Mouse (Mus musculus): ENCODE measurements around the gene Ddx39.

Gene Ddx39

DNA sequence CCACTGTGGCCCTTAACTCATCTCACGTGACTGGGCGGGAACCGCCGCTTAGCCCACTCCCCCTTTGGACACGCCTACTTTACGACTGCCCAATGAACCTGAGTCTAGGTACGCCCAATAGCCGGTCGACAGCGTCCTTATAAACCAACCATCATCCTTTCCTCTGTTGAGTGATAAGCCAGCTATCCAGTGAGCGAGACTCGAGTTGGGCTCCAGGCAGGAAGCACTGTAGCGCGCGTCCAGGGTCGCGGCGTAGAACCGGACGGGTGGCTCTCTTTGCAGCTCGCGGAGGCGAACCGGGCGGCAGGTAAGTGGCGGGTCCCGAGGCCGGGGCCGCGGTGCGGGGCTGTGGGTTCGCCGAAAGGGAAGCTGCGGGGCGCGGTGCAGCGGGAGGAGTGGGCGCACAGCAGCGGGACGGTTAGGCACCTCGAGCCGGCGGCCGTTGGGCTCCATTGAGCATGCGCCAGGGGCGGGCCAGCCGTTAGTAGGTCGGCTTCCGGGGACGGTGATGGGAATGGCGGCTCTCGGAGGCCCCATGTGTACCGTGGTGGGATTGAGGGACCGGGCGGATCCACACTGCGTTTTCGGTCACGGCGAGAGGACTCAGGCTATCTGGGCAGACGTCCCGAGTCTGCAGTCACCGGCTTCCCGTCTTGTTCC is at the start of gene Ddx39:
Gene Ddx39, plus strand, starts transcription at position 147 of the 660 bp plus-strand sequence.
- DNase-seq (ENCODE audit: low read depth, low spot score), result peak; percentile 98

DNA sequence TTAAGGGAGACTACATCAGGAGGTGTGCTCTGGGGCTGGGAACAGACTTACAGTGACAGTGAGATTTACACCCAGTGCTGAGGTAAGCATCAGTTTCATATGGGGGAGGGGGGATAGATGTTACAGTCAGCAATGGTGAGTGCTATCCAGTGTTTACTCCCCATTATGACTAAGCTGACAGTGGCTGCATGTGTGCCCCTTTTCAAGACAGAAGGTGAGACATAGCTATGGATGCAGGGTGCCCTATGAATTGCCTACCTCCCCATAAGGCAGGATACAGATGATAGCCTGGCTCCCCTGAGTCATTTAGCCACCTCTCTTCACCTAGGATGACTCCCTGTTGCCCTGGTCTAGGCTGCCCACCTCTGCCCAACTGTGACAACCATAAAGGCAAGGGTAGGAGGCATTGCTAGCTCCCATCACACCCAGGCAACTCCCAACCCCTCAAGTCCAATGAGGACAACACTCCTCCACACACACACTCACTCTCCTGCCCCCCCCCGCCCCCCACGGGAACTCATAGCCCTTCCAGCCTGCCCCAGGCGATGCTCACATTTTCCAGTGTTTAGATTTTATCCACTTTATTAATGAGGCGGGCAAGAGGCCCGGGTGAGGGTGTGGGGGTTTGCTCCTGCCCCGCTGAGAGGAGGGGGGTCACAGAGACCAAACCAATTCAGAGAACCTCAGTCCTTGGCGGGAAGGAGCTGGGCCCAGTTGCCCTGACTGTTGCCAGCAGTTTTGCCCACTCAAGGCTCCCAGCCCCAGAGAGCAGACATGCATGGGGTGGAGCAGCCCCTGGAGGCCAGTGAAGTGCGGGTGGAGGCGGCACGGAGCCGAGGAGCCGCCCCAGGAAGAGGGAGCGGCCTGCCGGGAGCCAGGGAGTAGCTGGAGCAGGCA is 48.8 kb upstream of the Ddx39 start, which contains the start of gene Ptger1:
Gene Ptger1, plus strand, starts transcription at position 710 of the 897 bp plus-strand sequence.
- DNase-seq (ENCODE audit: low read depth, low spot score), result no peak

DNA sequence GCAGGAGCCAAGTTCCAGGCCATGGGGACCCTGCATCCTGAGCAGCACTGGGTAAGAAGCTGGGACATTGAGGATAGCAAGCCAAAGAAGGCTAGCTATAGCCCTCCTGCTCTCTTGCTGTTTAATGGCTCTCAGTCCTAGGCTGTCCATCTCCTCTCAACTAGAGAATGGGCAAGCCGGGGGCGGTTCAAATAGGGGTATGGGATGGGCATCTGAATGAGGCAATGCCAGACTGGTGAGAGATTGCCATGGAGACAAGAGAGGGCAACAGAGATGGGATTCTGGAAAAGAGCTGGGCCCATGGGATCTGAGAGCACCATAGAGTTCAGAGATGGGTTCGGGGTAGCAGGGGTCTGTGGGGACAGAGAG is 48.1 kb upstream of the Ddx39 start:
- DNase-seq (ENCODE audit: low read depth, low spot score), result no peak

DNA sequence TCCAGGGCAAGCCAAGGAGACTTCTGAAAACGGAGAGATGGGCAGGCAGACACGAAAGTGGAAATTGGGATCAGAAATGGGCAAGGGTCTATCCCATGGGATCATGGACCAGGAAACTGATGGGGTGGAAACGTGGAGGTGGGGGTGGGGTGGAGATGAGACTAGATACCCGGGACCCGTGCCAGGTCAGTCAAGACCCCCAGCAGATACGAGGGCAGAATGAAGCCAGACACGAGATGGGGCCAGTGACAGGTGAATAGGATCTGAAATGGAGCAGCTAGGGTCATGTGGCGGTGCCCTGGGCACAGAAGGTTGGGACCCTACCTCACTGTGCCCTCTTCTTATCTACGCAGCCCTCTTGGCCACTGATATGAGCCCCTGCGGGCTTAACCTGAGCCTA is 47.5 kb upstream of the Ddx39 start:
- DNase-seq (ENCODE audit: low read depth, low spot score), result no peak

DNA sequence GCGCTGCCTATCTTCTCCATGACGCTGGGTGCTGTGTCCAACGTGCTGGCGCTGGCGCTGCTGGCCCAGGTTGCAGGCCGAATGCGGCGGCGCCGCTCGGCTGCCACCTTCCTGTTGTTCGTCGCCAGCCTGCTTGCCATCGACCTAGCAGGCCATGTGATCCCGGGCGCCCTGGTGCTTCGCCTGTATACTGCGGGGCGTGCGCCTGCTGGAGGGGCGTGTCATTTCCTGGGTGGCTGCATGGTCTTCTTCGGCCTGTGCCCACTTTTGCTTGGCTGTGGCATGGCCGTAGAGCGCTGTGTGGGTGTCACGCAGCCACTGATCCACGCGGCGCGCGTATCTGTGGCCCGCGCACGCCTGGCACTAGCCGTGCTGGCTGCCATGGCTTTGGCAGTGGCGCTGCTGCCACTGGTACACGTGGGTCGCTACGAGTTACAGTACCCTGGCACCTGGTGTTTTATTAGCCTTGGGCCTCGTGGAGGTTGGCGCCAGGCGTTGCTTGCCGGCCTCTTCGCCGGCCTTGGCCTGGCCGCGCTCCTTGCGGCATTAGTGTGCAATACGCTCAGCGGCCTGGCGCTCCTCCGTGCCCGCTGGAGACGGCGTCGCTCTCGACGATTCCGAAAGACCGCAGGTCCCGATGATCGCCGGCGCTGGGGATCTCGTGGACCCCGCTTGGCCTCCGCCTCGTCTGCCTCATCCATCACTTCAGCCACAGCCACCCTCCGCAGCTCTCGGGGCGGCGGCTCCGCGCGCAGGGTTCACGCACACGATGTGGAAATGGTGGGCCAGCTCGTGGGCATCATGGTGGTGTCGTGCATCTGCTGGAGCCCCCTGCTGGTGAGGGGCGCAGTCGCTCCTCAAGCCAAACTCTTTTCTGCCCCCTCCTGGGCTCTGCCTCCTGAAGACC is 46.7 kb upstream of the Ddx39 start:
- peak; percentile 80 for DNase-seq (ENCODE audit: low read depth, low spot score)

DNA sequence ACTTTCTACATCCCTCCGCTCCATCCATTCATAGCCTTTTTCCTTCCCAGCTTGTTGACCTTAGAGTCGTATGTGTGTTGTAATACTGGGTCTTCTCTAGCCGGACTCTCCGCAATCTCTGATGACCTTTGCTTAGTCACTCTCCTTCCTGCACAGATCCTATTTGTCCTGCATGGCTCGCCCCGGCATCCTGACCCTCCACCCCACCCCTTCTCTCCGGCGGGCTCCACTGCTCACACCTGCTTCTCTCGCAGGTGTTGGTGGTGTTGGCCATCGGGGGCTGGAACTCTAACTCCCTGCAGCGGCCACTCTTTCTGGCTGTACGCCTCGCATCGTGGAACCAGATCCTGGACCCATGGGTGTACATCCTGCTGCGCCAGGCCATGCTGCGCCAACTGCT is 46.0 kb upstream of the Ddx39 start:
- DNase-seq (ENCODE audit: low read depth, low spot score), result no peak

DNA sequence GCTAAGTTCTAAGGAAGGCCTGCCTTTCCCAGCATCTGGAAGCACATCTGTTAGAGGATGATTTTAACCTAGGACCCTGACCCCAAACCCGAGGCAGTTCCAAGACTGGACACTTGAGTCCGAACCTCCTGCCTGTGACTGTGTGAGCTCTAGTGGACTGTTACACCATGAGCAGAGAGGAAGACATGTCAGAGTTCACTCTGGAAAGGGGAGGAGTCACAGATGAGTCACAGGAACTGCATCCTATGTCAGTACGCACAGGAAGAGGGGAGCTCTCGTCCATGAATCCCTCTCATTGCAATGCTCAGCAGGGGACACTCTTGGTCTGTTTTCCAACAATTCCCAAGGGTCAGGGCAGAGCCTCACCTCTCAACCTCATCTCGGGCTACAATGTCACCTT is 42.0 kb upstream of the Ddx39 start:
- no peak for DNase-seq (ENCODE audit: low read depth, low spot score)

DNA sequence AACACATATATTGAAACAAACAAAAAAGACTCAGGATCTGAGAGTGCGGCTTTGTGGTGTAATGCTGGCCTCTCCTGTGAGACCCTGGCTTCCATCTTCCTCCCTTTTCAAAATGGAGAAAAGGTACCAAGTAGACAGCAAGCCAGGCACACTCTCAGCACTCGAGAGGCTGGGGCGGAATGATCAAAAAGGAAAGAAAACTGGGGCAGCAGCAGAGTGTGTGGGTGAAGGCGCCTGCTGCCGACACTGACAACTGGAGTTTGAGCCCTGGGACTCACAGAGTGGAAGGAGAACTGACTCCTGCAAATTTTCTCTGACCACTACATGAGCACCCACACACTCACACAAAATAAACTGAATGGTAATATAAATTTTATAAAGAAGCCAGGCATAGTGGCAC is 40.5 kb upstream of the Ddx39 start:
- DNase-seq (ENCODE audit: low read depth, low spot score), result no peak

DNA sequence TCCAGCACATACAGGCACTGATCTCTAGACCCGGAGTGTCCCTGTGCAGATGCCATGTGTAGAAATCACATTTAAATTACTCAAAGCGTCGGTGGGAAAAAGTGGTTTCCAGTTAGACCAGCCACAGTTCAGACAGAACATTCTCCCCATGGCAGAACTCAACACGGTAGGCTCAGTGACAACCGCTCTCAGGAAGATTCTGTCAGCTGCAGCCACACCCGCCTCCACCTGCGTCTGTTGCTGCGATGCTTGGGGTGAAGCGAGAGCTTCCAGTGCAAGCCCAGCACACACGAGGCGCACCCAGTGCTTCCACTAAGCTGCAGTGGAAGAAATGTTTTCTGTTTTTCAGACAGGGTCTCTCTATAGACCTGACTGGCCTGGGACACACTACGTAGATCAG is 35.1 kb upstream of the Ddx39 start:
- no peak for DNase-seq (ENCODE audit: low read depth, low spot score)

DNA sequence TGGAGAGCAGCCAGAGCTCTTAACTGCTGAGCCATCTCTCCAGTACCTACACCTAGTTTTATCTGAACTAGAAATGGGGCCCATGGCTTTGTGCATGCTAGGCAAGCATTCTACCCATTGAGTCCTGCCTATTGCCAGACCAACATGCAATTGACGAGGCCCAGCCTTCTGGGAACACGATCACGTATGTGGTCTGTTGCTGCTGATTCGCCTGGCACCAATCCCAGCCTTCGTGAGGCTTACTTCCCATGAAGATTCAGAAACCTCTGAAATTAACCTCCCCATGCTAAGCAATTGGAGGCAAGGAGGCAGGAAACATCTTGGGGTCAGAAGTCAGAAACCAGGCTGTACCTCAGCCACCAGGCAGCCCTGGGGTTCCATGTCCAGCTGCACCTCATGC is 34.4 kb upstream of the Ddx39 start:
- DNase-seq (ENCODE audit: low read depth, low spot score), result no peak

DNA sequence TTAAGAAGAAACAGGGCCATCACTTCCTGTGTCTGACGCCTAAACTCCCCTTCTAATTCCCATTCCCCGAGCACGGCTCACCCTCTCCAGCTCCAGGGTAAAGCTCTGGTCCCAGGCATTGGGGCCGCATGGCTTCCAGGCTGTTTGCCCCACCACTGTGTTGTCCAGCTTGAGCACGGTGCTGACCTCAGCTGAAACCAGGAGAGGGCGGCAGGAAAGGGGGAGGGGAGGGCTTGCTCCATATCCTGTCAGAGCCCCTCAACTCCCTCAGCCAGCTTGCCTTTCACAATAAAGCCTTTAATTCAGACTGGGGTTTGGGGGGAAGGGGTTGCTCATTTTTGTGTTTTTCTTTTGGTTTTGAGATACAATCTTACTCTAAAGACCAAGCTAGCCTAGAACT is 33.9 kb upstream of the Ddx39 start:
- peak; percentile 57 for DNase-seq (ENCODE audit: low read depth, low spot score)

DNA sequence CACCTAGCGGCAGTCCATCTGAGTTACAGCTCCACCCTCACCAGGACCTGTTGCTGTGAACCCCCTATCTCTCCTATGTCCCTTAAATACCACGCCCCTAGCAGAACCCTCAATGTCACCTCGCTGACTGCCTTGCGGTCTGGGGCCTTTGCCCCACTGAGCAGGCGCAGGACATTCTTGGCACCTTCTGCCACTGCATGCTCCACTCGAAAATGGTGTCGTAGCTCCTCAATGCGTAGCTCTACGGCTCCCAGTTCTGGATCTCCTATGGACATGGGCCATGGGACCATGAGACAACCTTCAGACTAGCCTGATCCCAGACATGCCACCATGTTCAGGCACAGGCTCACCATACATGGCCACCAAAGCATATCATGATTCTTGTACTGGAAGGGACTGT is 30.5 kb upstream of the Ddx39 start:
- DNase-seq (ENCODE audit: low read depth, low spot score), result no peak

DNA sequence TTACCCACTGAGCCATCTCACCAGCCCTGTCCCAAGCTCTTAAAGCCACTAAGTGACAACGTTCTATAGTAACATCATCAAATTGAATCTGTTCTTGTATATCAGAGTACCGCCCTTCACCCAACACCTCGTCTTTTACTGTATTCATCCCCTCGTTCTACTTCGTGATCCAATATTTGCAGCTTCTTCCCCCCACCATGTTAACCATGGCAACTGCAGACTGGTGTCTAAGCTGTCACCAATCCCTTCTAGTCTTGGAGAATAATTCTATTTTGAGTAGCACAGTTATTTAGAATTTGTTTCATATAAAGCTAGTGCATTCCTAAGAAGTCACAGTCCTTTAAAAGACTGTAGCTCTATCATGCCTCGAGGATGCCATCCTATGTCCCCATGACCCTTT is 25.7 kb upstream of the Ddx39 start:
- no peak for DNase-seq (ENCODE audit: low read depth, low spot score)

DNA sequence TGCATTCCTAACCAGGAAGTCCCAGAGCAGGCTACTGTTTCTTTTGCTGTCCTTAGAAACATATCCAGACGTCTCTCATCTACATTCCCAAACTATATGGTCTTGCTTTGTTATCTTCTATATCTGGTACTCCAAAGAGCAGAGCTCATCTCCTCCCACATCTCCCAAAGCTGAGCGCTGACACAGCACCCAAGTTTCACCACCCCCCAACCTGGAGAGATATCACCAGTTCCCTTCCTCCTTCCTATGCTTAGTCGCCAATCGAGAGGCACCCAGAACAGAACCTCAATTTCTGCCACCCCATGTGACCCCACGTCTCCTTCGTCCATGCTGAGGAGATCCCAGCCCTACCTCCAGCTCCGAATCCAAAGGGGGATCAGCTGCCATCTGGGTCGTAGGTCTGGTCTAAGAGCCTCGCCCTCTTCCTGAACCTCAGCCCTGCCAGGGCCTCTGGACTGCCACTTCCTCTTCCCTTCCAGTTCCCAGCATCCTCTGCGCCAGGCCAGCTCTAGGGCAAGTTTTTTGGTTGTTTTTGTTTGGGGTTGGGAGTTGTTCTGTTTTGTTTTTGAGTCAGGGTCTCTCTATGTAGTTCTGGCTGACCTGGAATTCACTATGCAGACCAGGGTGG is 21.3 kb upstream of the Ddx39 start:
- no peak for DNase-seq (ENCODE audit: low read depth, low spot score)

DNA sequence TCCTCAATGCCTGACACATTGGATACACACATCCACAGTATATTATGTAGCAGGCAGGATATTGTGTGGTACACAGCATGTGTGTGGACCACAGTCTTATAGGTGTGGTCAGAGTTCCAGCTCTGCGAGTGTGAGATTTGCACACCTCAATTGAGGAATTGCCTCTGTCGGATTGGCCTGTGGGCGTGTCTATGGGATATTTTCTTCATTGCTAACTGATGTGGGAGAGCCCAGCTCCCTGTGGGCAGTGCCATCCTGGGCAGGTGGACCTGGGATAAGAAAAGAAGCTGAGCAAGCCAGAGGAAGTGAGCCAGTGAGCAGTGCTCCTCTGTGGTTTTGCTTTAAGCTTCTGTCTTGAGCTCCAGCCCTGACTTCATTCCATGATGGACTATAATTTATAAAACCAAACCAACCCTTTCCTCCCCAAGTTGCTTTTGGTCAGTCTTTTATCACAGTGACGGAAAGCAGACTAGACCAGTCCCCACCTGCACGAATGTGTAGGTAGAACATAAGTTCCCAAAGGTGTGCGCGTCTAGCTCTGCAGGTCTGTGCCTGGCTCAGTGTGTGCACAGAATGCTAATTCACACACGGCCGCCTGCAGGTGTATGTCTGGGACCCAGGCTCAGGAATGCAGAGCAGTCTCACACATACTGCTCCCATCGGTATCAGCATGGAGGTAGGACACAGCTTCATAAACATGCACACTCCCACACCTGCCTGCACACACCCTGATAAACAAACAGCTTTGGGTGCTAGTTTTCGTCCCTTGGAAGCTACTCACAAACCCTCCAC is 20.4 kb upstream of the Ddx39 start:
- no peak for DNase-seq (ENCODE audit: low read depth, low spot score)

DNA sequence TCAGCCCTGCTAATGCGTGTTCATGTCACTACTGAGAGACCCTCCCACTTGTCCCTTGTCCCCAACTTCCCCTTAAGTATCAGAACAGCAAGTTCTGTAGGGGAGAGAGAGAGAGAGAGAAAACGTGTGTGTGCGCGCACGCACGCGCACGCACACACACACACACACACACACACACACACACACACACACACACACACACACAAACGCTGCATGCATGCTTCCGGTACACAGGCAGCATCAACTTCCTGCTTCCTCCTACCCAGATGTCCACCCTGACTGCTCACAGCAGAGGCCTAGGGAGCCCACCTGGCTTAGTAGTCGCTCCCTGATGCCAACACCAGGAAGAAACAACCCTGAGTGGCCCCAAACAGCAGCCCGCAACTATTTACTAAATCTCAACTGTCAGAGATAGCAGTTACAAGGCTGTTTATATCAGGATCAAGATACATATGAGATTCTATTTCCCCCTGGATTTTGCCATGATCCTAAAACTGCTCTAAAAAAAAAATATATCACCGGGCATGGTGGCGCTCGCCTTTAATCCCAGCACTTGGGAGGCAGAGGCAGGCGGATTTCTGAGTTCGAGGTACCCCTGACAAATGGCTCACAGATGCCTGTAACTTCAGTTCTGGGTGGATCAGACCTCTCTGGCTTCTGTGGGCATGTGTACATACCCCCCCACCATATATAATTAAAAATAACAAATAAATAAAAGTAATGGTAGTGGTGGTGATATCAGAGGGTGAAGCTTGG is 19.4 kb upstream of the Ddx39 start:
- no peak for DNase-seq (ENCODE audit: low read depth, low spot score)

DNA sequence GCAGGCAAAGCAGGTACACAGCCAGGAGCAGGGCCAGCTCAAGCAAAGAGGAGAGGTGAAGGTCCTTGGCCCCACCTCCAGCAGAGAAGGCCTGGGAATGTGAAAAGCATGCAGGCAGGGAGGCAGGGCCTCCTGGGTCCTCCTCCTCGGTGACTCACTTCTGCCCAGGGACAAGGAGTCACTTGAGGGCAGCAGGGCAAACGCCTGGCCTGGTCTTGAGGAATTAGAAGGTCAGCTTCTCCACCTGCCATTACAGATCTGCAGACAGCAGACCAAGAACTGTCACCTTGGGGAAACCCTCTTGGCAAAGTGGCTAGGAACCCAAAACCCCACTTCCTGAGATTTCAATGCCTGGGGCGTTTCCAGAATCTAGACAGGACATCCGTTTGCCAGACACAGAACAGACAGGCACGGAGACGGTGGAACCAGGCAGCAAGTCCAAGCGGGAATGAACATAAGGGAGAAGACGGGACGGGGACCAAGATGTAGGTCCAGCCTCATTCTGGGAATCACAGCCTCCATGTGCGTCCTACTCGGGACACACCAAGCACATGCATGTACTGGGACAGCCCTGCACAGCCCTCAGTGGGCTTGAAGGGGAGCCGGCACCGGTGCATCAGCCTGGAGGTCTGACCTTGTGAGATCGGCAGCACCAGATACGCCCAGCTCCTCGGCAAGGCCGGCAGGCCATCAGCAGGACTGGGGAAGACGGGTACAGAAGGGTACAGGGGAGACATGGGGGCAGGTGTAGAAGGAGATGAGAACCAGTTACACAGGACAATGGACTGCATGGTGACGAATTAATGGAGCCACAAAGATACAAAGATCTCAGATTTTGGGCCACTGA is 17.4 kb upstream of the Ddx39 start:
- no peak for DNase-seq (ENCODE audit: low read depth, low spot score)

DNA sequence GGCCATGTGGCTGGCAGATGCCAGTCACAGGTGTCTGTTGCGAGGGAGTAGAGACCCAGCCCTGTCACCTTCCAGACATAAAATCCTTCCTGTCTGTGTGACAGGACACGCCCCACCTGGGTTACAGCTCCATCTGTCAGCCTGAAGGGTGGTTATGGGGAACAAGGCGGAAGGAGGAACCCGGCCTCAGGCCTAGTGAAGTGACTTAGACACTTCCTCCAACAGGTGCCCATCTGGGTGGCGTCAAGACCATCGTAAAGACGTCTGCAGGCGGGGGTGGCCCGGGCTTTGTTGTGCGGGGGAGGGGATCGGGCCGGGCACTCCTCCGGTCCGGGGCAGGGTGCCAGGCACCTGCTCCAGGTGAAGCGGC is 16.7 kb upstream of the Ddx39 start:
- no peak for DNase-seq (ENCODE audit: low read depth, low spot score)

Data from forelimb bud, embryonic 11.5 days (tissue).